Mouse (Mus musculus) CH12.LX (cell line): ENCODE results near the gene Fbxo3.

Source experiments
- CHD1 ChIP-seq: IDR thresholded peaks from 2 replicates; pipeline ENCODE4 v1.6.1; 2012; ENCODE audit warnings: low read depth, low read length, improper control_type of control experiment, inconsistent platforms
- CTCF ChIP-seq, 2 experiments: IDR thresholded peaks in 1 of 2; conservative IDR thresholded peaks in 1 of 2; 2 replicates each; pipeline ENCODE4 v1.5.1; 2011 to 2012; ENCODE audit warnings: low read depth in 2 of 2, low read length in 2 of 2, improper control_type of control experiment in 1 of 2, inconsistent platforms in 1 of 2, mild to moderate bottlenecking in 1 of 2, moderate library complexity in 1 of 2
- E2F4 ChIP-seq: IDR thresholded peaks from 2 replicates; pipeline ENCODE4 v1.6.1; 2011; ENCODE audit warnings: low read depth, low read length, improper control_type of control experiment; ENCODE audit not compliant: insufficient replicate concordance
- ETS1 ChIP-seq: conservative IDR thresholded peaks from 2 replicates; pipeline ENCODE4 v1.6.1; 2012; ENCODE audit warnings: low read depth, mild to moderate bottlenecking, inconsistent platforms, low read length, improper control_type of control experiment, moderate library complexity
- HCFC1 ChIP-seq: IDR thresholded peaks from 2 replicates; pipeline ENCODE4 v1.6.1; 2012; ENCODE audit warnings: low read depth, mild to moderate bottlenecking, inconsistent platforms, low read length, improper control_type of control experiment
- MAX ChIP-seq: IDR thresholded peaks from 2 replicates; pipeline ENCODE4 v1.6.1; 2011; ENCODE audit warnings: low read length, improper control_type of control experiment
- PAX5 ChIP-seq: IDR thresholded peaks from 2 replicates; pipeline ENCODE4 v1.6.1; 2012; ENCODE audit warnings: low read length, inconsistent platforms, mixed read lengths
- POLR2AphosphoS2 ChIP-seq: IDR thresholded peaks from 2 replicates; pipeline ENCODE4 v1.6.1; 2011; ENCODE audit warnings: low read depth, low read length, improper control_type of control experiment
- TCF12 ChIP-seq: IDR thresholded peaks from 2 replicates; pipeline ENCODE4 v1.6.1; 2014; ENCODE audit warnings: low read depth, mild to moderate bottlenecking, inconsistent platforms, low read length, improper control_type of control experiment
- ZKSCAN1 ChIP-seq: IDR thresholded peaks from 2 replicates; pipeline ENCODE4 v1.6.1; 2012; ENCODE audit warnings: low read depth, inconsistent platforms, low read length, improper control_type of control experiment, borderline replicate concordance
- ZMIZ1 ChIP-seq: IDR thresholded peaks from 2 replicates; pipeline ENCODE4 v1.6.1; 2012; ENCODE audit warnings: low read depth, mild to moderate bottlenecking, inconsistent platforms, low read length, improper control_type of control experiment
- ZNF384 ChIP-seq: IDR thresholded peaks from 2 replicates; pipeline ENCODE4 v1.6.1; 2012; ENCODE audit warnings: low read depth, low read length, improper control_type of control experiment, inconsistent platforms

- TF ChIP-seq ZMIZ1, result no peak
- TF ChIP-seq PAX5, result no peak
- no peak for TF ChIP-seq MAX
- no peak for TF ChIP-seq POLR2AphosphoS2
- no peak for TF ChIP-seq ETS1
- no peak for TF ChIP-seq CHD1
- no peak for TF ChIP-seq CTCF (conservative IDR thresholded peaks at IDR 0.05 in 1 of 2, IDR thresholded peaks at IDR 0.05 in 1 of 2; ENCODE audit: low read depth in 2 of 2, low read length in 2 of 2)
- no peak for TF ChIP-seq E2F4
- TF ChIP-seq TCF12, result no peak
- no peak for TF ChIP-seq HCFC1
- no peak for TF ChIP-seq ZNF384
- TF ChIP-seq ZKSCAN1, result no peak
These were observed 36.6 kb downstream of the Fbxo3 start for GRCm38 (mm10) chr2:104064152-104064551.
